Mouse (Mus musculus) left cerebral cortex, postnatal 25 days (tissue): ENCODE data around the gene Trub1. TPM values are rescaled to one million over a fixed set of nuclear protein-coding genes. Genes with fewer than 3 reads are reported as not detected.

Source experiments
- DNase-seq, 2 experiments: peaks; one replicate each; pipeline ENCODE4 v3.0.0; 2022; ENCODE audit warnings: low spot score in 2 of 2, mixed read lengths in 1 of 2
- intact Hi-C: fragments of 180-260 bp; cut with DNase I; formaldehyde crosslinking; loops from one replicate; pipeline ENCODE4 v1.15.1; 2025
- total RNA-seq, 2 experiments: library from RNA; stranded (reverse); gene quantifications; 2 replicates each; pipeline ENCODE4 v1.2.3; 2021

Trub1 gene
- total RNA-seq, 2 experiments from 2014 or later = 15.0 to 15.4 TPM

- intact Hi-C loops = no loop called here
- no peak for DNase-seq
Observed at GRCm38 (mm10) chr19:57437042-57437441, 15.7 kb upstream of the Trub1 start.

- intact Hi-C loops = no loop called here
- no peak for DNase-seq
Observed at GRCm38 (mm10) chr19:57439296-57439695, 13.4 kb upstream of the Trub1 start.

- DNase-seq = peak in 1 of 2 experiments; percentile 53
- intact Hi-C loops = no loop called here
Observed at GRCm38 (mm10) chr19:57441501-57441900, 11.2 kb upstream of the Trub1 start.

GRCm38 (mm10) chr19:57442936-57443657, 9.6 kb upstream of the Trub1 start:
- no peak for DNase-seq
- intact Hi-C loops = no loop called here

- DNase-seq = peak; percentile 23 to 52
- intact Hi-C loops = no loop called here
Observed at GRCm38 (mm10) chr19:57445049-57445448, 7.7 kb upstream of the Trub1 start.

- no peak for DNase-seq
- intact Hi-C loops = no loop called here
Observed at GRCm38 (mm10) chr19:57450849-57451248, 1.9 kb upstream of the Trub1 start.

GRCm38 (mm10) chr19:57451762-57452161, 950 bp upstream of the Trub1 start:
- intact Hi-C loops = no loop called here

GRCm38 (mm10) chr19:57453218-57453600, 497 bp downstream of the Trub1 start:
- DNase-seq = no peak
- intact Hi-C loops = no loop called here

More at GRCm38 (mm10) chr19:57451762-57452161, 950 bp upstream of the Trub1 start:
- DNase-seq = no peak

GRCm38 (mm10) chr19:57455286-57455960, 2.7 kb downstream of the Trub1 start:
- intact Hi-C loops = no loop called here
- no peak for DNase-seq

- intact Hi-C loops = no loop called here
- DNase-seq = no peak
Observed at GRCm38 (mm10) chr19:57457075-57457474, 4.4 kb downstream of the Trub1 start.

- DNase-seq = no peak
- intact Hi-C loops = no loop called here
Observed at GRCm38 (mm10) chr19:57463741-57464140, 11.0 kb downstream of the Trub1 start.

GRCm38 (mm10) chr19:57465742-57466141, 13.0 kb downstream of the Trub1 start:
- intact Hi-C loops = no loop called here

GRCm38 (mm10) chr19:57471033-57471432, 18.3 kb downstream of the Trub1 start:
- intact Hi-C loops = no loop called here
- peak; percentile 46 to 83 for DNase-seq

More at GRCm38 (mm10) chr19:57465742-57466141, 13.0 kb downstream of the Trub1 start:
- DNase-seq = no peak

- intact Hi-C loops = no loop called here
- no peak for DNase-seq
Observed at GRCm38 (mm10) chr19:57472169-57472568, 19.5 kb downstream of the Trub1 start.

GRCm38 (mm10) chr19:57473301-57473700, 20.6 kb downstream of the Trub1 start:
- intact Hi-C loops = no loop called here
- DNase-seq = no peak

GRCm38 (mm10) chr19:57475298-57475697, 22.6 kb downstream of the Trub1 start:
- intact Hi-C loops = no loop called here
- DNase-seq = peak in 1 of 2 experiments; percentile 80

- intact Hi-C loops = no loop called here
- no peak for DNase-seq
Observed at GRCm38 (mm10) chr19:57477310-57477709, 24.6 kb downstream of the Trub1 start.

- intact Hi-C loops = no loop called here
- no peak for DNase-seq
Observed at GRCm38 (mm10) chr19:57478056-57478455, 25.3 kb downstream of the Trub1 start.

- intact Hi-C loops = no loop called here
Observed at GRCm38 (mm10) chr19:57479886-57480655, 27.4 kb downstream of the Trub1 start.

GRCm38 (mm10) chr19:57481743-57482259, 29.1 kb downstream of the Trub1 start:
- no peak for DNase-seq
- intact Hi-C loops = no loop called here

More at GRCm38 (mm10) chr19:57479886-57480655, 27.4 kb downstream of the Trub1 start:
- DNase-seq = peak in 1 of 2 experiments; percentile 58
